Mouse (Mus musculus): ENCODE measurements at regions not wholly inside any gene's neighbourhood (a gene's known extent, or its start where the extent isn't known, plus 50 kb on each side); places are given as distances from the start of the nearest gene placed in this dataset.

GRCm38 (mm10) chr16:46625807-46626206, 127.5 kb upstream of the Nectin3 start:
- no peak for ATAC-seq (ENCODE audit: insufficient number of reproducible peaks, low FRiP score)
- no peaks in the 10 kb centered on the region for H3K36me3 ChIP-seq
- no peak overlapping the region for H3K27ac ChIP-seq (ENCODE audit: poor library complexity, severe bottlenecking)
- no peak overlapping the region for H3K4me2 ChIP-seq
- no peaks in the 10 kb centered on the region for H3K27me3 ChIP-seq (replicated peaks)
- H3K4me1 ChIP-seq (replicated peaks): no peaks in the 10 kb centered on the region
- no peak overlapping the region for H3K4me3 ChIP-seq
- H3K9ac ChIP-seq: no peak overlapping the region
- no peaks in the 10 kb centered on the region for H3K9me3 ChIP-seq (replicated peaks)
- WGBS: 37% methylated on average over 2 of the region's 2 CpGs

DNA sequence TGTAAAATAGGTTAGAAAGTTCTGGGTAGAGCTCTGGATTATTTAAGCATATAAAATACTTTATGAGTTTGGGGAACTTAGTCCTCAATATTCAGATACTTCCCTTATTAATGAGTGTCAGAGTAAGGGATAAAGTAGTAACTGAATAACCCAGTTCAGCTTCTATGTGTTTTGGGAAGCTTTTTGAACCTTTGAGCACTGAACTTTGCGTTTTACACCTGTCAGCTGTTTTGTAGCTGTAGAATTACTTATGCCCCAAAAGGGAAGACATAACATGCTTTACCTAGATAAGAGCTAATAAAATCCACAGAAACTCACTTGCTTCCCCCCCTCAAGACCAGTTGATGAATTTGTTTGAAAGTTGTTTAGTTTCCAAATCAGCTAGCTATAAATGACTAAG, 124.9 kb upstream of the Nectin3 start:
- 67% methylated on average over 1 of the region's 1 CpGs for WGBS
- no peaks in the 10 kb centered on the region for H3K4me1 ChIP-seq (replicated peaks)
- no peak overlapping the region for H3K27ac ChIP-seq (ENCODE audit: poor library complexity, severe bottlenecking)
- H3K4me3 ChIP-seq: no peak overlapping the region
- no peak overlapping the region for H3K9ac ChIP-seq
- no peaks in the 10 kb centered on the region for H3K9me3 ChIP-seq (replicated peaks)
- no peak overlapping the region for H3K4me2 ChIP-seq
- ATAC-seq (ENCODE audit: insufficient number of reproducible peaks, low FRiP score): no peak
- no peaks in the 10 kb centered on the region for H3K27me3 ChIP-seq (replicated peaks)
- H3K36me3 ChIP-seq: no peaks in the 10 kb centered on the region

DNA sequence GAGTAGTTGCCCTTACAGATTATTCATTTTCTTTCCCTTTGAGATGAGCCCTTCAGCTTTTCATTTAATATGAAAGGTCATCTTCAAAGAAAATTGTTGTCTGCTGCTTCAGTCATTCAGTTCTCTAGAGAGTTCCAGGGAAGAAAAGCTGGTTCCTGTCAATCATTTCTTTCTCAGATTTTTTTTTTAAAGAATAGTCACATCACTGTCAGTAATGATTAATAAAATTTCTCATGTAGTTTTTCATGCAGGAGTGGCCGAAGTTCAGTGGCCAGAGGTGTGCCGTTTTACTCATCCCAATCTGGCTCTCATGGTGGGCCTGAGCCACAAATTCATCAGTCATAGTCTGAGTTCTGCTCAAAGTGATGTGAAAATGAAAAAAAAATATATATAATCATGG, 121.5 kb upstream of the Nectin3 start:
- Histone ChIP-seq H3K9me3 (replicated peaks) (no peaks in the 10 kb centered on the region), H3K36me3 (no peaks in the 10 kb centered on the region), H3K4me1 (replicated peaks) (no peaks in the 10 kb centered on the region), H3K9ac (no peak overlapping the region), H3K4me2 (no peak overlapping the region), H3K27ac (ENCODE audit: poor library complexity, severe bottlenecking) (no peak overlapping the region), H3K4me3 (no peak overlapping the region), H3K27me3 (replicated peaks) (no peaks in the 10 kb centered on the region)
- ATAC-seq (ENCODE audit: insufficient number of reproducible peaks, low FRiP score): no peak
- WGBS: 86% methylated on average over 2 of the region's 2 CpGs

- Histone ChIP-seq H3K9ac (no peak overlapping the region), H3K4me2 (no peak overlapping the region), H3K9me3 (replicated peaks) (no peaks in the 10 kb centered on the region), H3K27me3 (replicated peaks) (no peaks in the 10 kb centered on the region), H3K27ac (ENCODE audit: poor library complexity, severe bottlenecking) (no peak overlapping the region), H3K36me3 (no peaks in the 10 kb centered on the region), H3K4me1 (replicated peaks) (no peaks in the 10 kb centered on the region), H3K4me3 (no peak overlapping the region)
- 62% methylated on average over 13 of the region's 13 CpGs for WGBS
- no peak for ATAC-seq (ENCODE audit: insufficient number of reproducible peaks, low FRiP score)
Observed at GRCm38 (mm10) chr16:46617544-46618335, 119.4 kb upstream of the Nectin3 start.

DNA sequence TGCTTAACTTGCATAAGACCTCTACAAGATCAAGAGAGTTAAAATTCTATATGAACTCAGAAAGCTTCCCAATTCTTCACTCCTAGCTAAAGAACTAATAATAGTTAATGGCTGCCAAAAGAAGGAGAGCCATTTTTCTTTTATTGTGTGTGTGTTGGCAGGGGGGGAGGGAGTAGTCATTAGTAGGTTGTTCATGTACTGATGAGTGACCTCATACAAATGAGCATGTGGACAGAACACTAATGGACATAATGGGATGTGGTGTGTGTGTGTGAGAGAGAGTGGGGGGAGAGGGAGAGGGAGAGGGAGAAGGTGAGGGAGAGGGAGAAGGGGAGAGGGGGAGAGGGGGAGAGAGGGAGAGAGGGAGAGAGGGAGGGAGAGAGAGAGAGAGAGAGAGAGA, 118.3 kb upstream of the Nectin3 start:
- H3K4me1 ChIP-seq (replicated peaks): no peaks in the 10 kb centered on the region
- H3K36me3 ChIP-seq: no peaks in the 10 kb centered on the region
- H3K9me3 ChIP-seq (replicated peaks): no peaks in the 10 kb centered on the region
- H3K4me2 ChIP-seq: no peak overlapping the region
- no peak overlapping the region for H3K4me3 ChIP-seq
- no peak for ATAC-seq (ENCODE audit: insufficient number of reproducible peaks, low FRiP score)
- no peak overlapping the region for H3K27ac ChIP-seq (ENCODE audit: poor library complexity, severe bottlenecking)
- H3K27me3 ChIP-seq (replicated peaks): no peaks in the 10 kb centered on the region
- no peak overlapping the region for H3K9ac ChIP-seq

DNA sequence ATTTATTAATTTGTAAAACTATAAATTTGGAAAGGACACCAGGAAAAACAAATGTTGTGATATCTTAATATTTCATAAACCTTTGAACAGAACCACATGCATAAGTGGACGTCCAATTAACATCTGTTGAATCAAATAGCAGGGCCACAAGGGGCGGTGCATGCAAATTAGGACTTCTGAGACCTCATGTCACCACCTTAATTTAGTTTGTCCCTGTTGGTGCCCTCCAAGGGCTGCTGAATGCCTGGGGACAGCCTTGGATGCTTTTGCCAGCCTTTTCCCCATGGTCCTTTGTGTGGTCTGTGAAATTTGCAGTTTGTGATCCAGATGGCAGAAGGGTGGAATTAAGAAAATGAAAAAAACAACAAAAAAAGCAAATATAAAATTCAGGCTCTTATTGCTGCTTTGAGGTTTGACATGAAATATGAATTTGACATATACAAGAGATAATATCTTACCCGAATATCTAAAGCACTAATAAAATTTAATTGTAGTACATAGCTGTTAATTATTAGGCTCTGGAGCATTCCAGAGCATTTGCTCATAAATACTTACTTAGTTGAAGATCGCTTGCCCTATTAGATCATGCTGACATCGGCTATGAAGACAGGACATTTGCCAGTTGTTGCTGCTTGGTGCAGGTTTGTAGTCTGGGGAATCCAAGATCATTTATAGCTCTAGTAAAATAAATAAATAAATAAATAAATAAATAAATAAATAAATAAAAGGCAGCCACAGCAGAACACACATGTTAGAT, 114.9 kb upstream of the Nectin3 start:
- Histone ChIP-seq H3K9me3 (replicated peaks) (no peaks in the 10 kb centered on the region), H3K27me3 (replicated peaks) (no peaks in the 10 kb centered on the region), H3K36me3 (no peaks in the 10 kb centered on the region), H3K9ac (no peak overlapping the region), H3K4me3 (no peak overlapping the region), H3K4me2 (no peak overlapping the region), H3K27ac (ENCODE audit: poor library complexity, severe bottlenecking) (no peak overlapping the region), H3K4me1 (replicated peaks) (no peaks in the 10 kb centered on the region)
- WGBS: 78% methylated on average over 5 of the region's 5 CpGs
- ATAC-seq (ENCODE audit: insufficient number of reproducible peaks, low FRiP score): no peak

DNA sequence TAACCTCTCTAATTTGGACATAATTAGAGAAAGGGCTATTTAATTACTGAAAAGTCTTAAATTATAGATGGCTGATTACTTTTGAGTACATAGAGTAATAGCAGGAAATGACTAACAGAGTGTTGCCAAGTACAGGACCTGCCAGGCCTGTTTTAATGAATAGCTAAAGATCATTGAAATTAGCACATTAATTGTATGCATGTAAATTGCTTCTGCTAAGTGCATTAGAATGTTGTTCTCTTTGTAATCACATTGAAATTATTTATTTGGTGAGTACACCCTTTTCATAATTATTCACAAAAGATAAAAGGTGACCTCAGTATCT, 107.5 kb upstream of the Nectin3 start:
- no peaks in the 10 kb centered on the region for H3K9me3 ChIP-seq (replicated peaks)
- H3K36me3 ChIP-seq: no peaks in the 10 kb centered on the region
- H3K4me1 ChIP-seq (replicated peaks): no peaks in the 10 kb centered on the region
- no peak overlapping the region for H3K4me3 ChIP-seq
- H3K27ac ChIP-seq (ENCODE audit: poor library complexity, severe bottlenecking): no peak overlapping the region
- H3K9ac ChIP-seq: no peak overlapping the region
- ATAC-seq (ENCODE audit: insufficient number of reproducible peaks, low FRiP score): no peak
- H3K4me2 ChIP-seq: no peak overlapping the region
- H3K27me3 ChIP-seq (replicated peaks): no peaks in the 10 kb centered on the region

GRCm38 (mm10) chr16:46605001-46605878, 106.9 kb upstream of the Nectin3 start:
- Histone ChIP-seq H3K4me3 (no peak overlapping the region), H3K27ac (ENCODE audit: poor library complexity, severe bottlenecking) (no peak overlapping the region), H3K4me1 (replicated peaks) (no peaks in the 10 kb centered on the region), H3K36me3 (no peaks in the 10 kb centered on the region), H3K4me2 (no peak overlapping the region), H3K9me3 (replicated peaks) (no peaks in the 10 kb centered on the region), H3K9ac (no peak overlapping the region), H3K27me3 (replicated peaks) (no peaks in the 10 kb centered on the region)
- ATAC-seq (ENCODE audit: insufficient number of reproducible peaks, low FRiP score): no peak
- WGBS: 70% methylated on average over 11 of the region's 11 CpGs

DNA sequence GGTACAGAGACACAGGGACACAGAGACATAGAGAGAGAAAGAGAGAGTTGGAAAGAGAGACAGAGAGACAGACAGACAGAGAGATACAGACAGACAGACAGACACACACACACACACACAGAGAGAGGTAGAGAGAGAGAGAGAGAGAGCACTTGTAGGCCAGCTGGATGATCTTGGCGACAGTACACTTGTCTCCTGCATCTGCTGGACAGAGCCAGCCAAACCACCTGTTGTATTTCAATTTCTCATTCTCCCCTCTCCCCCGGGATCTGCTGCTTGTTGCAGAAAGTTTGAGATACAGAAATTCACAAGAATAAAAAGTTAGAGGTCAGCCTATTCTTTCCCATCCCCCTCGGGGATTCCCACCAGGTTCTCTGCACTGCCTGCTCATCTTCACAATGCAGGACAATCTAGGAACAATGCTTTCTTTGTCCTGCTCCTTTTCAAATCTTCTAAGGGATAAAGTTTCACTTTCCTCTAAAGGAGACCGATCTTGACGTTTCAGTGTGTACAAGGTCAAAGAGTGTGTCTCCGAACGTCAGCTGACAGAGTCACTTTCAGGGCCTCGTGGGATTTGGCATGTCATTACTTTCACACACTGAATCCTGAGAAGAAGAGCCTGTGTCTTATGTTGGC, 94.4 kb upstream of the Nectin3 start:
- Histone ChIP-seq H3K27ac (ENCODE audit: poor library complexity, severe bottlenecking) (no peak overlapping the region), H3K36me3 (no peaks in the 10 kb centered on the region), H3K4me2 (no peak overlapping the region), H3K4me3 (no peak overlapping the region), H3K4me1 (replicated peaks) (no peaks in the 10 kb centered on the region), H3K9ac (no peak overlapping the region), H3K27me3 (replicated peaks) (no peaks in the 10 kb centered on the region), H3K9me3 (replicated peaks) (no peaks in the 10 kb centered on the region)
- no peak for ATAC-seq (ENCODE audit: insufficient number of reproducible peaks, low FRiP score)
- 43% methylated on average over 8 of the region's 8 CpGs for WGBS

DNA sequence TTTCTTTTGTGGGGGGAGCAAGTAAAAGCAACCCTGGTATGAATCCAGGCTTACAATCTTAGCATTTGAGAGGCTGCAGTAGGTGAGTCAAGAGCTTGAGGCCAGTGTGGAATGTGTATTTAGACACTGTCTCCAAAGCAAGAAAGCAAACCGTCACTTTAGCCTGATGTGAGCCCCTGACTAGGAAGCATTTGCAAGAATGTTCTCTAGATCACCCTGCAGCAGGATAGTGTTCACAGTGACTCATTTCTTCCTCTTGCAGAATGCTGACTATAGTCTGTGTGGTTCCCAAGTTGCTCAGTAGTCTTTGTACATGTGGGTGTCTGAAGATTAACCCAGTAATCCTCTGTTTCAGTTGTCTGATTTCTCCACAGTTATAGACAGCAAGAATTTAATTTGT, 88.7 kb upstream of the Nectin3 start:
- Histone ChIP-seq H3K4me1 (replicated peaks) (no peaks in the 10 kb centered on the region), H3K9me3 (replicated peaks) (no peaks in the 10 kb centered on the region), H3K27me3 (replicated peaks) (no peaks in the 10 kb centered on the region), H3K9ac (no peak overlapping the region), H3K36me3 (no peaks in the 10 kb centered on the region), H3K4me2 (no peak overlapping the region), H3K4me3 (no peak overlapping the region), H3K27ac (ENCODE audit: poor library complexity, severe bottlenecking) (no peak overlapping the region)
- WGBS: 24% methylated on average over 1 of the region's 1 CpGs
- no peak for ATAC-seq (ENCODE audit: insufficient number of reproducible peaks, low FRiP score)

- Histone ChIP-seq H3K4me2 (no peak overlapping the region), H3K4me3 (no peak overlapping the region)
- no peak for ATAC-seq (ENCODE audit: insufficient number of reproducible peaks, low FRiP score)
Observed at GRCm38 (mm10) chr16:46584502-46584901, 86.2 kb upstream of the Nectin3 start.

More at GRCm38 (mm10) chr16:46584502-46584901, 86.2 kb upstream of the Nectin3 start:
- Histone ChIP-seq H3K27me3 (replicated peaks) (no peaks in the 10 kb centered on the region), H3K36me3 (no peaks in the 10 kb centered on the region), H3K27ac (ENCODE audit: poor library complexity, severe bottlenecking) (no peak overlapping the region), H3K9ac (no peak overlapping the region), H3K4me1 (replicated peaks) (no peaks in the 10 kb centered on the region), H3K9me3 (replicated peaks) (no peaks in the 10 kb centered on the region)
